Mouse (Mus musculus): ENCODE data around the gene Trp53i11. TPM values are rescaled to one million over a fixed set of nuclear protein-coding genes. Genes with fewer than 3 reads are reported as not detected.

Trp53i11 gene
- polyA plus RNA-seq, 1 experiment from 2014 or later = 49.3 TPM

- Histone ChIP-seq H3K4me2 (ENCODE audit: low read depth, low read length) (no peak overlapping the region), H3K9ac (ENCODE audit: low read depth, low read length) (no peak overlapping the region), H3K27ac (ENCODE audit: low read length) (no peak overlapping the region), H3K27me3 (replicated peaks; ENCODE audit: control insufficient read depth, insufficient read depth, low read length) (no peaks in the 10 kb centered on the region; the same call in 1 of the 2 replicates), H3K4me3 (ENCODE audit: low read length) (no peak overlapping the region), H3K9me3 (ENCODE audit: control insufficient read depth, low read length) (no peaks in the 10 kb centered on the region), H3K36me3 (ENCODE audit: control insufficient read depth, insufficient read depth, low read length) (no peaks in the 10 kb centered on the region), H3K4me1 (ENCODE audit: control insufficient read depth, insufficient read depth, low read length) (peaks cover 58% of the 10 kb centered on the region)
- no peak for ATAC-seq
- WGBS = 80% methylated on average over 20 of the region's 20 CpGs
Measured at GRCm38 (mm10) chr2:93177668-93178312, 9.6 kb upstream of the Trp53i11 start.

- no peak overlapping the region for H3K4me2 ChIP-seq (ENCODE audit: low read depth, low read length)
- no peaks in the 10 kb centered on the region for H3K9me3 ChIP-seq (ENCODE audit: control insufficient read depth, low read length)
- no peak overlapping the region for H3K4me3 ChIP-seq (ENCODE audit: low read length)
- no peaks in the 10 kb centered on the region for H3K36me3 ChIP-seq (ENCODE audit: control insufficient read depth, insufficient read depth, low read length)
- no peak for ATAC-seq
- no peak overlapping the region for H3K27ac ChIP-seq (ENCODE audit: low read length)
- H3K4me1 ChIP-seq (ENCODE audit: control insufficient read depth, insufficient read depth, low read length) = peaks cover 57% of the 10 kb centered on the region
- no peak overlapping the region for H3K9ac ChIP-seq (ENCODE audit: low read depth, low read length)
- WGBS = 84% methylated on average over 4 of the region's 4 CpGs
- no peaks in the 10 kb centered on the region; the same call in 1 of the 2 replicates for H3K27me3 ChIP-seq (replicated peaks; ENCODE audit: control insufficient read depth, insufficient read depth, low read length)
Measured at GRCm38 (mm10) chr2:93178313-93178677, 9.1 kb upstream of the Trp53i11 start.

- Histone ChIP-seq H3K27me3 (replicated peaks; ENCODE audit: control insufficient read depth, insufficient read depth, low read length) (no peaks in the 10 kb centered on the region; the same call in 1 of the 2 replicates), H3K9ac (ENCODE audit: low read depth, low read length) (no peak overlapping the region), H3K4me1 (ENCODE audit: control insufficient read depth, insufficient read depth, low read length) (peaks cover 57% of the 10 kb centered on the region), H3K4me3 (ENCODE audit: low read length) (no peak overlapping the region), H3K27ac (ENCODE audit: low read length) (peak overlapping the region; percentile 45; the same call in 1 of the 2 replicates), H3K4me2 (ENCODE audit: low read depth, low read length) (no peak overlapping the region), H3K36me3 (ENCODE audit: control insufficient read depth, insufficient read depth, low read length) (no peaks in the 10 kb centered on the region), H3K9me3 (ENCODE audit: control insufficient read depth, low read length) (no peaks in the 10 kb centered on the region)
- 45% methylated on average over 5 of the region's 5 CpGs for WGBS
- ATAC-seq = peak; percentile 57
Measured at GRCm38 (mm10) chr2:93179603-93180002, 7.7 kb upstream of the Trp53i11 start.

GRCm38 (mm10) chr2:93180077-93180844 is 7.1 kb upstream of the Trp53i11 start:
- 0 out of 2 replicates have a peak overlapping the region, but pooled peaks have one; percentile 7 for H3K27ac ChIP-seq (ENCODE audit: low read length)
- no peaks in the 10 kb centered on the region for H3K36me3 ChIP-seq (ENCODE audit: control insufficient read depth, insufficient read depth, low read length)
- peak overlapping the region; percentile 58 for H3K9ac ChIP-seq (ENCODE audit: low read depth, low read length)
- H3K4me2 ChIP-seq (ENCODE audit: low read depth, low read length) = peak overlapping the region; percentile 62
- 4% methylated on average over 41 of the region's 41 CpGs for WGBS
- peaks cover 53% of the 10 kb centered on the region for H3K4me1 ChIP-seq (ENCODE audit: control insufficient read depth, insufficient read depth, low read length)
- H3K27me3 ChIP-seq (replicated peaks; ENCODE audit: control insufficient read depth, insufficient read depth, low read length) = no peaks in the 10 kb centered on the region; the same call in 1 of the 2 replicates
- ATAC-seq = peak; percentile 29; the same call in 1 of the 2 replicates
- peak overlapping the region; percentile 35 for H3K4me3 ChIP-seq (ENCODE audit: low read length)
- no peaks in the 10 kb centered on the region for H3K9me3 ChIP-seq (ENCODE audit: control insufficient read depth, low read length)

- H3K9me3 ChIP-seq (ENCODE audit: control insufficient read depth, low read length) = no peaks in the 10 kb centered on the region
- WGBS = 71% methylated on average over 11 of the region's 11 CpGs
- H3K36me3 ChIP-seq (ENCODE audit: control insufficient read depth, insufficient read depth, low read length) = no peaks in the 10 kb centered on the region
- peaks cover 31% of the 10 kb centered on the region for H3K4me1 ChIP-seq (ENCODE audit: control insufficient read depth, insufficient read depth, low read length)
- no peak overlapping the region for H3K27ac ChIP-seq (ENCODE audit: low read length)
- no peak overlapping the region for H3K4me3 ChIP-seq (ENCODE audit: low read length)
- H3K9ac ChIP-seq (ENCODE audit: low read depth, low read length) = no peak overlapping the region
- H3K27me3 ChIP-seq (replicated peaks; ENCODE audit: control insufficient read depth, insufficient read depth, low read length) = no peaks in the 10 kb centered on the region; the same call in 1 of the 2 replicates
- no peak overlapping the region for H3K4me2 ChIP-seq (ENCODE audit: low read depth, low read length)
- no peak for ATAC-seq
Measured at GRCm38 (mm10) chr2:93182859-93183258, 4.5 kb upstream of the Trp53i11 start.

- no peaks in the 10 kb centered on the region for H3K27me3 ChIP-seq (replicated peaks; ENCODE audit: control insufficient read depth, insufficient read depth, low read length)
- peak overlapping the region; percentile 91 for H3K9ac ChIP-seq (ENCODE audit: low read depth, low read length)
- H3K4me1 ChIP-seq (ENCODE audit: control insufficient read depth, insufficient read depth, low read length) = peaks cover 47% of the 10 kb centered on the region
- peak overlapping the region; percentile 81 for H3K27ac ChIP-seq (ENCODE audit: low read length)
- no peaks in the 10 kb centered on the region for H3K36me3 ChIP-seq (ENCODE audit: control insufficient read depth, insufficient read depth, low read length)
- WGBS = under 1% methylated on average over 53 of the region's 53 CpGs
- peak overlapping the region; percentile 98 for H3K4me2 ChIP-seq (ENCODE audit: low read depth, low read length)
- ATAC-seq = peak; percentile 4; the same call in 1 of the 2 replicates
- H3K4me3 ChIP-seq (ENCODE audit: low read length) = peak overlapping the region; percentile 88
- no peaks in the 10 kb centered on the region for H3K9me3 ChIP-seq (ENCODE audit: control insufficient read depth, low read length)
Measured at GRCm38 (mm10) chr2:93188020-93188760, 842 bp downstream of the Trp53i11 start.

- H3K27me3 ChIP-seq (replicated peaks; ENCODE audit: control insufficient read depth, insufficient read depth, low read length) = no peaks in the 10 kb centered on the region
- ATAC-seq = peak; percentile 12; the same call in 1 of the 2 replicates
- no peaks in the 10 kb centered on the region for H3K36me3 ChIP-seq (ENCODE audit: control insufficient read depth, insufficient read depth, low read length)
- peak overlapping the region; percentile 81; the same call in 1 of the 2 replicates for H3K27ac ChIP-seq (ENCODE audit: low read length)
- peak overlapping the region; percentile 98 for H3K4me2 ChIP-seq (ENCODE audit: low read depth, low read length)
- H3K9me3 ChIP-seq (ENCODE audit: control insufficient read depth, low read length) = no peaks in the 10 kb centered on the region
- H3K9ac ChIP-seq (ENCODE audit: low read depth, low read length) = peak overlapping the region; percentile 91
- WGBS = 7% methylated on average over 19 of the region's 19 CpGs
- H3K4me3 ChIP-seq (ENCODE audit: low read length) = peak overlapping the region; percentile 88
- H3K4me1 ChIP-seq (ENCODE audit: control insufficient read depth, insufficient read depth, low read length) = peaks cover 46% of the 10 kb centered on the region
Measured at GRCm38 (mm10) chr2:93188761-93189458, 1.6 kb downstream of the Trp53i11 start.

- Histone ChIP-seq H3K27ac (ENCODE audit: low read length) (peak overlapping the region; percentile 57; the same call in 1 of the 2 replicates), H3K9me3 (ENCODE audit: control insufficient read depth, low read length) (no peaks in the 10 kb centered on the region), H3K36me3 (ENCODE audit: control insufficient read depth, insufficient read depth, low read length) (no peaks in the 10 kb centered on the region), H3K4me1 (ENCODE audit: control insufficient read depth, insufficient read depth, low read length) (peaks cover 42% of the 10 kb centered on the region), H3K27me3 (replicated peaks; ENCODE audit: control insufficient read depth, insufficient read depth, low read length) (no peaks in the 10 kb centered on the region), H3K4me3 (ENCODE audit: low read length) (no peak overlapping the region), H3K4me2 (ENCODE audit: low read depth, low read length) (peak overlapping the region; percentile 14; the same call in 1 of the 2 replicates), H3K9ac (ENCODE audit: low read depth, low read length) (peak overlapping the region; percentile 52; the same call in 1 of the 2 replicates)
- ATAC-seq = no peak
- 18% methylated on average over 9 of the region's 9 CpGs for WGBS
Measured at GRCm38 (mm10) chr2:93190771-93191487, 3.6 kb downstream of the Trp53i11 start.
